Mouse (Mus musculus) brain, embryonic 14.5 days (tissue): ENCODE results near the gene Ndufb10.

ENCODE experiments used
- CTCF ChIP-seq: fragments of 200-500 bp; IDR thresholded peaks from 2 replicates; pipeline ENCODE4 v1.5.1; 2012; ENCODE audit warnings: inconsistent platforms, mild to moderate bottlenecking, moderate library complexity, borderline replicate concordance; ENCODE audit not compliant: insufficient read depth, insufficient read length; ENCODE audit errors: extremely low read depth
- POLR2A ChIP-seq: fragments of 200-500 bp; IDR thresholded peaks from 2 replicates; pipeline ENCODE4 v1.6.1; 2012; ENCODE audit warnings: mild to moderate bottlenecking, inconsistent platforms, borderline replicate concordance; ENCODE audit not compliant: poor library complexity, insufficient read depth, insufficient read length, severe bottlenecking; ENCODE audit errors: extremely low read depth

DNA sequence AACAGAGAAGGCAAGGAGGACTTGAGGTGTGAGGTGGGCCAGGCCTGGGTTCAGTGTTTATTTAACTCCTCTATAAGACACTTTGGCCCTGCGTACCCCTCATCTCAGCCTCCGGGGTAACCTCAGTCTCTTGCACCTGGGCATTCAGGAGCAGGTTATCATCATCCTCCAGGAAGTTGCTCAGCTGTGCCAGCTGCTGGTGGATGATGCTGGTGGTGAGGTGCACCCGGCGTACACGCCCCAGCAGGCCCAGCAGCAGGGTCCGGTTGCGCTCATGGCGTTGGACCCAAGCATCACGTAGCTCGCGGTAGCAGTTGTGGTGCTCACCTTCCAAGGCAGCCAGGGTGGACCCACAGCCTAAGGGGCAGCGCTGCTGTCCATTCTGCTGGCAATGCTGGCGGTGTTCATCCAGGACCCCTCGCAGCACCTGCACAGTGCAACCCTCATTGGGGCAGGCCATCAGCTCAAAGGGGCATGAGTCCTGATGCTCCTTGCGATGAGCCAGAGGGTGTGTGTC, 8.1 kb downstream of the Ndufb10 start:
- no peak for TF ChIP-seq CTCF
- no peak for TF ChIP-seq POLR2A
